Mouse (Mus musculus) heart, embryonic 16.5 days (tissue): Measurements from ENCODE around the gene Gmppb. TPM values are rescaled to one million over a fixed set of nuclear protein-coding genes. Genes with fewer than 3 reads are reported as not detected.
A peak's percentile ranks its signal among the peaks of the same experiment; 100 is the strongest.

ENCODE experiments used
- ATAC-seq: fragments of 200-750 bp; cut with Nextera tagmentation; replicated peaks from 2 replicates; pipeline ENCODE4 v1.8.0; 2017; ENCODE audit warnings: moderate number of reproducible peaks; ENCODE audit not compliant: insufficient read depth, low FRiP score; ENCODE audit errors: extremely low read depth
- H3K27ac ChIP-seq: fragments of 300-500 bp; sonication (generic); 2 replicates; pipeline ENCODE4 v1.5.1; 2014; ENCODE audit warnings: mild to moderate bottlenecking, low read length, control low read depth, moderate library complexity
- H3K27me3 ChIP-seq: fragments of 300-500 bp; sonication (generic); 2 replicates; pipeline ENCODE4 v1.6.1; 2014; ENCODE audit warnings: low read length, mixed read lengths; ENCODE audit not compliant: control insufficient read depth, insufficient read depth
- H3K36me3 ChIP-seq: fragments of 300-500 bp; sonication (generic); 2 replicates; pipeline ENCODE4 v1.6.1; 2014; ENCODE audit not compliant: control insufficient read depth, insufficient read depth
- H3K4me1 ChIP-seq: fragments of 300-500 bp; sonication (generic); 2 replicates; pipeline ENCODE4 v1.6.1; 2014; ENCODE audit warnings: low read length, mixed read lengths; ENCODE audit not compliant: control insufficient read depth, insufficient read depth
- H3K4me2 ChIP-seq: fragments of 300-500 bp; sonication (generic); 2 replicates; pipeline ENCODE4 v1.6.1; 2014; ENCODE audit warnings: low read depth, mild to moderate bottlenecking, control low read depth, low read length
- H3K4me3 ChIP-seq: fragments of 300-500 bp; sonication (generic); 2 replicates; pipeline ENCODE4 v1.5.1; 2014; ENCODE audit warnings: mild to moderate bottlenecking, control low read depth, low read length
- H3K9ac ChIP-seq: fragments of 300-500 bp; sonication (generic); 2 replicates; pipeline ENCODE4 v1.6.1; 2014; ENCODE audit warnings: low read length, control low read depth
- H3K9me3 ChIP-seq: fragments of 300-500 bp; sonication (generic); replicated peaks from 2 replicates; pipeline ENCODE4 v1.6.1; 2016; ENCODE audit warnings: low read length; ENCODE audit not compliant: control insufficient read depth
- WGBS: fragments of 180-500 bp; shearing (Covaris S2); extraction: QIAGEN DNeasy Blood & Tissue Kit; methylation state at CpG from one replicate; pipeline ENCODE4 v1.1.7; 2014; 5-methylcytosine and 5-hydroxymethylcytosine counted together
- microRNA-seq: library from miRNA; unstranded; fragments of <30 nt; microRNA quantifications from one replicate; pipeline ENCODE4, GENCODE M21; 2017
- polyA plus RNA-seq: library from polyadenylated mRNA; unstranded; fragments of >200 nt; fragmentation: Nextera tagmentation; extraction: Ambion mirVana; gene quantifications from 2 replicates; pipeline ENCODE4 v1.2.1, GENCODE M21; 2015

Gene Gmppb
- polyA plus RNA-seq, 1 experiment from 2014 or later: 26.0 TPM

DNA sequence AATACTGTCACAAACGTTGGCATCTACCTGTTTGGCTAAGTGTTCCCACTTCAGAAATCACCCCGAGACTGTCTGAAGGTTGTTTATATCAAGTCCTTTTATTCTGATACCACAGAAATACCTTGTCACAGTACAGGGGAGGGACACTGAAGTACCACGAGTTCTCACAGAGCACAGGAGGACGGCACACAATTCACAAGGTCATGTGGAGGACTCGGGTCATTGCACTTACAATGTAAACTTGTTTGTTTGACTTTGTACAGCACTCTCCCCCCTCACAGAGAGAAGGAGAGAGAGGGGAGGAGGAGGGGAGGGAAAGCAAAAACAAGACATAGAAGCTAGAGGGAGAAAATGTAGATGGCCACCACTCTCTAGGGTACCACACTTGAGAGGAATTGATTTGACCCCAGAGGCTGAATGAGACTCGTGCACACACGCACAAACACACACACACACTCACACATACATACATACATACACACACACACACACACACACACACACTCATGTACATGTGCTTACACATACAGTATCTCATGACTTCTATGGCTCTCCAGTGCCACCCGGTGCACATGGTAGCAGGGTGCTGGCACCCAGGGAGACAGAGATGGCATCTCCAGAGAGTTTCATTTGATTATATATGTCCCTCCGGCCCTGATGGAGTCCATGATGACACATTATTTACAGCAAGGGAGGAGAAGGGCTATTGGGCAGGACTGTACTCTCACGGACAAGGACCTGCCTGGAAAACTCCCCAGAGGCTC is 47.1 kb downstream of the Gmppb start:
- no peaks in the 10 kb centered on the region for H3K9me3 ChIP-seq
- ATAC-seq: no peak
- 55% methylated on average over 10 of the region's 10 CpGs for WGBS
- no peaks in the 10 kb centered on the region for H3K27me3 ChIP-seq
- H3K36me3 ChIP-seq: peaks cover 2% of the 10 kb centered on the region; the same call in 1 of the 2 replicates
- H3K4me3 ChIP-seq: no peak overlapping the region
- H3K9ac ChIP-seq: 0 out of 2 replicates have a peak overlapping the region, but pooled peaks have one; percentile 7
- no peak overlapping the region for H3K4me2 ChIP-seq
- H3K27ac ChIP-seq: peak overlapping the region; percentile 41; the same call in 1 of the 2 replicates
- peaks cover 20% of the 10 kb centered on the region; the same call in 1 of the 2 replicates for H3K4me1 ChIP-seq

GRCm38 (mm10) chr9:108099619-108100018 is 50.6 kb downstream of the Gmppb start:
- H3K4me3 ChIP-seq: no peak overlapping the region
- 84% methylated on average over 8 of the region's 8 CpGs for WGBS

More at GRCm38 (mm10) chr9:108099619-108100018, 50.6 kb downstream of the Gmppb start:
- Histone ChIP-seq H3K9ac (no peak overlapping the region), H3K4me1 (peaks cover 15% of the 10 kb centered on the region; the same call in 1 of the 2 replicates), H3K27ac (no peak overlapping the region), H3K9me3 (no peaks in the 10 kb centered on the region), H3K4me2 (no peak overlapping the region), H3K36me3 (no peaks in the 10 kb centered on the region), H3K27me3 (no peaks in the 10 kb centered on the region)
- no peak for ATAC-seq

Small RNA genes within 50 kb of the gene (microRNA-seq; reads per million reads assigned to microRNA genes)
- gene Mir7088: not detected

Other genes starting within 250 kb of the Gmppb start
- gene Rbm6, start 176.0 kb upstream of the Gmppb start, polyA plus RNA-seq: 48.3 and 48.8 TPM in 2 replicates
- gene Mon1a, start 161.1 kb upstream of the Gmppb start, polyA plus RNA-seq: 11.0 and 13.1 TPM in 2 replicates
- 2.4 and 2.8 TPM in 2 replicates for gene Mst1r, start 142.4 kb upstream of the Gmppb start, polyA plus RNA-seq
- gene Actl11, start 120.8 kb upstream of the Gmppb start, polyA plus RNA-seq: not detected in 2 replicates
- 0.77 and 2.3 TPM in 2 replicates for gene Camkv, start 113.6 kb upstream of the Gmppb start, polyA plus RNA-seq
- gene Traip, start 99.1 kb upstream of the Gmppb start, polyA plus RNA-seq: 11.8 and 12.7 TPM in 2 replicates
- 24.1 and 24.2 TPM in 2 replicates for gene Uba7, start 73.7 kb upstream of the Gmppb start, polyA plus RNA-seq
- gene Gm20661, start 66.2 kb upstream of the Gmppb start, polyA plus RNA-seq: 2.6 and 3.0 TPM in 2 replicates
- 40.9 and 44.0 TPM in 2 replicates for gene Inka1, start 63.4 kb upstream of the Gmppb start, polyA plus RNA-seq
- 4.6 TPM in 2 replicates for gene Cdhr4, start 56.7 kb upstream of the Gmppb start, polyA plus RNA-seq
- gene Gm20662, start 52.9 kb upstream of the Gmppb start, polyA plus RNA-seq: 0.36 and 0.76 TPM in 2 replicates
- gene Ip6k1, start 46.7 kb upstream of the Gmppb start, polyA plus RNA-seq: 38.8 and 43.9 TPM in 2 replicates
- gene Amigo3, start 3.9 kb downstream of the Gmppb start, polyA plus RNA-seq: 1.9 and 2.4 TPM in 2 replicates
- 0.44 and 0.53 TPM in 2 replicates for gene Mst1, start 31.2 kb downstream of the Gmppb start, polyA plus RNA-seq
- 31.3 and 34.7 TPM in 2 replicates for gene Rnf123, start 34.1 kb downstream of the Gmppb start, polyA plus RNA-seq
- 54.5 and 57.0 TPM in 2 replicates for gene Apeh, start 45.4 kb downstream of the Gmppb start, polyA plus RNA-seq
- gene Bsn, start 141.1 kb downstream of the Gmppb start, polyA plus RNA-seq: 0.34 and 0.81 TPM in 2 replicates
- 136 and 145 TPM in 2 replicates for gene Dag1, start 214.7 kb downstream of the Gmppb start, polyA plus RNA-seq
- gene Nicn1, start 241.2 kb downstream of the Gmppb start, polyA plus RNA-seq: 23.7 and 26.9 TPM in 2 replicates
- gene Amt, start 247.6 kb downstream of the Gmppb start, polyA plus RNA-seq: 8.1 and 8.7 TPM in 2 replicates